Mouse (Mus musculus) gastrocnemius, adult 2 months (tissue): Measurements from ENCODE around the gene Clec16a. TPM values are rescaled to one million over a fixed set of nuclear protein-coding genes. Genes with fewer than 3 reads are reported as not detected.

Experiments
- DNase-seq: peaks from one replicate; pipeline ENCODE4 v3.0.0; 2022
- H3K27ac ChIP-seq: fragments of 200-600 bp; 2 replicates; pipeline ENCODE4 v1.8.1; 2022; ENCODE audit warnings: mild to moderate bottlenecking
- H3K4me3 ChIP-seq: fragments of 200-600 bp; 2 replicates; pipeline ENCODE4 v1.8.1; 2022; ENCODE audit warnings: mild to moderate bottlenecking, moderate library complexity
- CTCF ChIP-seq: fragments of 200-600 bp; IDR thresholded peaks from 2 replicates; pipeline ENCODE4 v1.8.1; 2022; ENCODE audit warnings: antibody characterized with exemption, mild to moderate bottlenecking, moderate library complexity
- intact Hi-C: fragments of 180-260 bp; cut with DNase I; formaldehyde crosslinking; loops from one replicate; pipeline ENCODE4 v1.15.1; 2025
- total RNA-seq, 2 experiments: library from RNA; stranded (reverse); gene quantifications; 2 replicates each; pipeline ENCODE4 v1.2.3; 2021

Clec16a gene
- total RNA-seq, 2 experiments from 2014 or later: 60.6 to 72.7 TPM

DNA sequence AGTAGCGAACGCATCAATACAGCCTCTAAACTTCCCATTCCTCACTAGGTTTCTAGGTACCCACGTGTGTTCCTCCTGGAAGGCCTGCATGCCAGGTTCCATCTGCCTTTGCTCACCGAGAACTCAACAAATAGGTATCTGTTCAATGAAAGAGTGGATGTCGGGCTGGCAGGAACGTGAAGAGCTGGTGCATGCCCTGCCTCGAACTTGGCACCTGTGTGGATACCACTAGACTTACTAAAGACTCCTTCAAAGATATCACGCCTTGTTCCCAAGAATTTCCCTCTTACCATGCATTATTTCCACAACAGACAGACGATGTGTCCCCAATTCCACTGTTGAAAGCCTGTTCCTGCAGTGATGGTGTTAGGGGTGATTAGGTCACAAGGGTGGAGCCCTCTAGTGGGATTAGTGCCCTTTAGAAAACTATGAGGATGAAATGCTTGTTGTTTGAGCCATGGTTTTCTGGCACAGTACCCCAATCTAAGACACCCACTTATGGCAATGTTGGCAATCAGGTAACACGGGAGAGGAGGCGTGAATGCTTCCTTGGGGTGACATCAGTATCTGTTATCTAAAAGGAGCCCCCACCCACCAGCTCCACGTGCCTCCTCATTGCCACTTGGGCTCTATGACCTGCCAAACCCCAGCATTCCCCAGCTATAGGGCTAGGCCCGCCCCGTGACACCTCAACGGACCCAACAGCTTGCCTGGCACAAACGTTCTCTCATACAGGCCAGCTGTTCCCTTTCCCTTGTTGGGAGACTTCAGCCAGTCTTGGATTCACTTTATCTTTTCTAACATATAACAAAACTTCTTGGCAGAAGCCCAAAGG is 4.2 kb upstream of the Clec16a start:
- intact Hi-C loops: loop anchor here (5.0 to 10.0 kb wide), 2 partner anchors 129 to 714 kb away; partner anchors contain the start of genes Gspt1 and Nubp1

DNA sequence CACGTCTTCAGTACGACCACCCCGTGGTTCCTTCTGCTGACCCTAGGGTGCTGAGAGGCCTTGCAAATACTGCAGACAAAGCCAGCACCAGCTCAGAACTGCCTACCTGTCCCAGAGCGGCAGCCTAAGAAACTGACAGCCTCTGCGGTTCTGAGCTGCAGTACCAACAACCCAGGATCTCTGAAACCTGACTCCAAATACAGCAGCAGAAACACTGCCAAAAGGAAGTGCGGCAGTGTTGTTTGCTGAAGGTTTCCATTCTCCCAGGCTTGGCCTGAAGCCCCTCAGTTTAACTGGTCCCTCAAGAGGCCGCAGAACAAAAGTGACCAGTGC is 3.6 kb upstream of the Clec16a start:
- TF ChIP-seq CTCF: no peak
- Histone ChIP-seq H3K27ac (peak overlapping the region; percentile 96), H3K4me3 (peak overlapping the region; percentile 78)
- intact Hi-C loops: loop anchor here (5.0 to 10.0 kb wide), 2 partner anchors 129 to 713 kb away; partner anchors contain the start of genes Gspt1 and Nubp1
- DNase-seq: peak; percentile 63

More for the DNA sequence above, 4.2 kb upstream of the Clec16a start:
- H3K27ac ChIP-seq: peak overlapping the region; percentile 96
- H3K4me3 ChIP-seq: peak overlapping the region; percentile 78
- no peak for DNase-seq
- TF ChIP-seq CTCF: peak; percentile 7; the same call in 1 of the 2 replicates

DNA sequence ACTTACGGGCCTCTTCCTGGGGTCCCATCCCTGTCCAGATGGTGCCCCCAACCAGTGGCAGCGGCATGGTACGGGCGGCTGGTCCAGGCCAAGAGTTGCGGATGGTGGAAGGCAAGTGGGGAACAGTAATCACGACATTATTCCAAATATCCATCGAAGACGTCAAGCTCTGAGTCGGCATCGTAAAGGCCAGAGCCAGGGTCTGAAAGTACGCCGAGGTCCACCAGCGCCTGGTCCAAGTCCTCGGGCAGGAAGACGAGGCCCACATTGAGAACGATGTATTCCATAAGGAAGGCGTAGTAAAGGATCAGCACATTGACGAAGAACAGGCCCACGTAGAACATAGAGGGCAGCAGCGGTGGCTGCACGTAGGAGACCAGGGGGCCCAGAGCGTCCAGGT is 2.9 kb upstream of the Clec16a start:
- H3K4me3 ChIP-seq: peak overlapping the region; percentile 78
- peak overlapping the region; percentile 96 for H3K27ac ChIP-seq
- no peak for DNase-seq
- no peak for TF ChIP-seq CTCF
- intact Hi-C loops: loop anchor here (5.0 to 10.0 kb wide), 2 partner anchors 130 to 713 kb away; partner anchors contain the start of genes Gspt1 and Nubp1

DNA sequence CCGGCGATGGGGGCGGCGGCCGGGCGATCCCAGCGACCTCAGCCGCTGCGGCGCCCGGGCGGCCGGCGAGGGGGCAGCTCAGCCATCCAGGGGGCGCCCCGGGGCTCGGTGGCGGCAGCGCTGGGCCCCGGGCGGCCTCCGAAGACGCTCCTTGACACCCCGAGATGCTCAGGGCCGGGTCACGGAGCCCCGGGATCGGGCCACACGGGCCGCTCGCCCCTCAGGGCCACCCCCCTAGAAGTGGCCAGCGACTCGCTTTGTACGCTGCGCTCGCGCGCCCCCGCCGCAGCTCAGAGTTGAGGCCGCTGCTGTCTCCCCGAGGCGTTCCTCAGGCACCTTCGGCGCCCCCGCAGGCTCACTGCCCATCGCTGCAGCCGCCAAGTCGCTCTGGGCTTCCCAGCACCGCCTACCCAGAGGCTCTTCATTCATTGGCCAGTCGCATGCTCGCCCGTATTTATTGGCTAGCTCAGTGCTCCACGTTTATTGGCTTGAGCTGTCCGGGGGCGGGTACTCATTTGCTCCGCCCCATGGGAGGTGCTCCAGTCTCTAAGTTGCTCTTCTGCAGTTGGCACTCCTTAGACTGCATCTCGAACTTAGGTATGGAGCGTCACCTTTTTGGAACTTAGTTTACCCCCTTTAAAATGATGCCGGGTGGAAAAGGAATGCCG is 2.3 kb upstream of the Clec16a start, which contains the start of gene Dexi:
Dexi (minus strand) TSS at position 357 of the 668 bp plus-strand sequence.
- Histone ChIP-seq H3K27ac (peak within 1 kb of the TSS; percentile 96), H3K4me3 (peak within 1 kb of the TSS; percentile 78)
- no peak for TF ChIP-seq CTCF
- intact Hi-C loops: loop anchor here (5.0 to 10.0 kb wide), 2 partner anchors 131 to 712 kb away; partner anchors contain the start of genes Gspt1 and Nubp1
- peak; percentile 97 for DNase-seq

DNA sequence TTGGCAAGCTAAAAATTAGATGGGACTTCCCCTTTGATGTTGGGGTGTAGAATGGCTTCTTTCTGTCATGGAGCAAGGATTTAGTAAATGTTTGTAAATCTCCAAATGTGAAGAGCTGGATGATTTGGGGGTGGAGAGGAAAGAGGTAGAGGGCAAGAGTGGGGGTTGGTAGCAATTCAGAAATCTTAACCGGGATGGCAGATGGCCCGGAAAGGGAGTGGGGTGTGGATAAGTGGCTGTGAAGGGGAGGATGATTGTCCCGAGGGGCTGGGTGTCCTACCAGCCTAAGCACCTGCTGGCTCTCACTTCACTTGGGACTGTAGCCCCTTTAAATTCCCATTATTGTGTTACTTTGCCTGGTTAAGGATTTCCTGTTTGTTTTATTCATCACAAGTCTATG is 1.7 kb downstream of the Clec16a start:
- no peak for DNase-seq
- Histone ChIP-seq H3K27ac (no peak overlapping the region), H3K4me3 (no peak overlapping the region)
- TF ChIP-seq CTCF: no peak
- intact Hi-C loops: loop anchor here (10.0 kb wide), 1 partner anchor 708 kb away; the partner anchor contains the start of gene Gspt1

DNA sequence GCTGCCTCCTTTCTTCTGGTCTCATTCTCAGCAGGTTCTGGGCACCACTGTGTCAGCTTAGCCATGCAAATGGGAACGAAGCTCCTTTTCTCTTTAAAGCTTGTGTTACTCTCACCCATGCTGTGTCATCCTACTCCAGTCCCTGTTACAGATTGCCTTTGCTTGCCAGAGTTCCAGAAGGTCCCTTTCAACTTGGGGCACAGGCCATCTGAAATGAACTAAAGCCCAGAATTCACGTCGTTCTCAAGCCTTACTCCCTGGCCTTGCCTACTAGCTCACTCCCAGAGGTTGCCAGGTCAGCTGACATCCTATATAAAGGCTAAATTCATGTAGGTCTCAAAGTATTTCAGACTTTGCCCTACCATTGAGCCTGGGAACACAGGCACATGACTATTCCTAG is 3.8 kb downstream of the Clec16a start:
- H3K4me3 ChIP-seq: no peak overlapping the region
- intact Hi-C loops: loop anchor here (10.0 kb wide), 1 partner anchor 706 kb away; the partner anchor contains the start of gene Gspt1
- no peak for TF ChIP-seq CTCF
- peak overlapping the region; percentile 59 for H3K27ac ChIP-seq
- DNase-seq: no peak

DNA sequence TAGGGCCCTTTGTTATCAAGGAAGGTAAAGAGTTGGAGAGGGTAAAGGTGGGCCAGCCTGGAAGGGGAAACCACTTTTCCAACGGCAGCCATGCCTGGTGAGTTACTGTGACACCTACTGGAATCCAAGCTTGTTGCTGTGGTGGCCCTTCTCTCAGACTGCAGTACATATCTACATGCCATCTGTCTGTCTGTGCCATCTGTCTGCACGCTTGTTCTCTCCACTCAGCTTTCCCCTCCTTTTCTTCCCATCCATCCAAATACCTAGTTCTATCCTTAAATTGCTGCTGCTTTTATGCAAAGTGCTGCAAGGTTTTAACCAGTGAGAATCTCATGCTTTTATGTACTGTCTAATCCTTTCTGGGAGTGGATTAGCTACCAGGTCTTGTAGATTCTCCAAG is 4.5 kb downstream of the Clec16a start:
- Histone ChIP-seq H3K4me3 (no peak overlapping the region), H3K27ac (peak overlapping the region; percentile 59)
- no peak for TF ChIP-seq CTCF
- no peak for DNase-seq
- intact Hi-C loops: loop anchor here (10.0 kb wide), 1 partner anchor 705 kb away; the partner anchor contains the start of gene Gspt1

DNA sequence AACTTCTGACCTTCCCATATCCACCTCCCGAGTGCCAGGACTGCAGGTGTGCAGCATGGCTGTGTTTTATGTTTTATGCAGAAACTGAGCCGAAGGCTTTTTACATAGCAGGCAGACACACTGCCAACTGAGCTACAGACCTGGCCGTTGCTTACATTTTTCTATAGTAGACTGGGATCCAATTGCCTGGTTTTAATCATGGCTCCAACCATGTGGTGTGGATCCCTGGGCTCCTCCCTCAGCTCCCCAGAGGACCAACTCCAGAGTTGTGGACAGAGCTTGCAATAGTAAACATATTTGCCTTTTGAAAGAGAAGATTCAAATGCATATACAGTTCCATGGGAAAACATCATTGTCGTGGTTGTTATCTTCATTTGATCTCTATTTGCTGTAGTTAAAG is 6.5 kb downstream of the Clec16a start:
- Histone ChIP-seq H3K27ac (no peak overlapping the region), H3K4me3 (no peak overlapping the region)
- DNase-seq: no peak
- TF ChIP-seq CTCF: no peak
- intact Hi-C loops: no loop called here

DNA sequence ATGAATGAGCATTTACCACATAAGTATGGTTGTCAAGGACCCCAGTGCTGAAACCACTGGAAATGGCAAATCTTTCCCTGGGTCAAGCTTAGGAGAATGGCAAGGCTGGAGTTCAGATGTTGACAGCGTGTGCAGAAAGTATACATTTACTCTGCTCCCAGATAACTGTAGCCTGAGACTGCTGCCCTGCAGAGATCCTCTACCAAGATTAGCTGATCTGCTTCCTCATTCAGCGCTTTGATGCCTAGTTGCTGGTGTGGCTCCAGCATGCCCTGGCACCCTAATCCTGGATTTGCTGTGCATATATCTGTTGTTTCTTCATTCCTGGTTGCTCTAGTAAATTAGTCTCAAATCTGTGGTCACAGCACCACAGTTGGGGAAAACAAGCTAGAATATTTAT is 8.7 kb downstream of the Clec16a start:
- Histone ChIP-seq H3K27ac (no peak overlapping the region), H3K4me3 (no peak overlapping the region)
- intact Hi-C loops: no loop called here
- no peak for DNase-seq
- TF ChIP-seq CTCF: no peak

DNA sequence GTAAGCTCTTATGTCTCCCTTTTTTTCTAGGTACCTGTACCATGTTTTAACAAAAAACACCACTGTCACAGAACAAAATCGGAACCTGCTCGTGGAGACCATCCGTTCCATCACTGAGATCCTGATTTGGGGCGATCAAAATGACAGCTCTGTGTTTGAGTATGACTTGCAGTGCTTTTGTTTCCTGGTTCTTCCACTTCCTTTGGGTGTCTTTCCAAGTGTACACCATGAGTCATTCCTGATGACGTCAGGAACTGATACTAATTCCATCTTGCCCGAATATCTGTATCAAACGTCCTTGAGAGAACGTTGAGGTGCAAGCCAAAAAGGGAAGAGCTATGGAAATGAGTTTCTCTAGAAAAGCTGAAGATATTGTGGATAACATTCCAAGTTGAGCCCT is 14.9 kb downstream of the Clec16a start:
- TF ChIP-seq CTCF: no peak
- no peak overlapping the region for H3K4me3 ChIP-seq
- DNase-seq: no peak
- peak overlapping the region; percentile 76 for H3K27ac ChIP-seq
- intact Hi-C loops: no loop called here

DNA sequence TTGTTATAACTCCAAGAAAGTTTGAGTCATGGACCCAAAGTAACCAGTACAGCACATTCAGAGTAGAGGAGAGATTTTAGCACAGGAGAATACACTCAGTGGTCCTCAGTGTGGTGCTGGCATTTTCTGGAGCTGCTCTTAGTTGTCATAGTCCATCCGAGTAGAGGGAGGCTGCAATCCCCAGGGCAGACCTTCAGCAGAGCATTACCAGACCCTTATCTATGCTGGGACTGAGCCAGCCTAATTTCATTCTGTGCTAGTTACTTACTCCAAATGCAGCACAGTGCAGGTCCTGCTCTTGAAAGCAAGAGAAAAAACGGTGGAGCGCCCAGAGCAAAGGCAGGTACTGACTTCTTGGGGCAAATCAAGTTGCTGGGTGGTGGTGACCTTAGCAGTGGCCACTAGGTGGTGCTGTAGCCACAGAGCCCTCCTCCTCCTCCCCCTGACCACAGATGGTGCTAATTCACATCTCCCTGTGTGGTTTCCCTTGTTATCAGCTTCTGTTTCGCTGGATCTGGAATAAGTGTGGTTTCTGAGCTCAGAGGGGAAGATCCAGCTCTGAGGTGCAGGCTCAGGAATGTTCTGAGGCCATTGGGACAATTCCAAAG is 20.2 kb downstream of the Clec16a start:
- Histone ChIP-seq H3K4me3 (no peak overlapping the region), H3K27ac (no peak overlapping the region; the same call in 1 of the 2 replicates)
- DNase-seq: peak; percentile 77
- intact Hi-C loops: loop anchor here (5.0 kb wide), 2 partner anchors 202 to 302 kb away; no protein-coding TSS in a partner anchor
- TF ChIP-seq CTCF: peak; percentile 92

DNA sequence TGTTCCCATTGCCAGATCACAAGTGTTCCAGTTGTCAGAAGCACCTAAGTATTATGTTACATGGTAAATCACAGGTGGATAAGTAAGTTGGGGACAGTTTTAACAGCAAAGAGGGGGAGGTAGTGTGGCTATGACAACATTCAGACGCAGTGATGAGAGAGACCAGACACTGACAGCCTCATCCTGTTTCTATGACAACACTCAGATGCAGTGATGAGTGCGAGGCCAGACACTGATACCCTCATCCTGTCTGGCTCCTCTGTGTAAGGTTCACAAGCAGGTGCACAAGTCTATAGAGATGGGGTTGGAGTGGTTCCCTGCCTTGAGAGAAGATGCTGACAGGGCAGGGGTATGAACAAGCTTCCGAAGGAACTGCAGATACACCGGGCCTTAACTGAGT is 22.0 kb downstream of the Clec16a start:
- intact Hi-C loops: loop anchor here (5.0 kb wide), 2 partner anchors 200 to 300 kb away; no protein-coding TSS in a partner anchor
- Histone ChIP-seq H3K27ac (no peak overlapping the region; the same call in 1 of the 2 replicates), H3K4me3 (no peak overlapping the region)
- no peak for DNase-seq
- no peak for TF ChIP-seq CTCF
